Mouse (Mus musculus): ENCODE data around the gene Olfr544.
A peak's percentile ranks its signal among the peaks of the same experiment; 100 is the strongest.
"Not testable (repeated sequence)": the region's sequence is repeated elsewhere in the genome, so short reads cannot be mapped to it uniquely, and the experiment has no call there.

The Olfr544 gene

DNA sequence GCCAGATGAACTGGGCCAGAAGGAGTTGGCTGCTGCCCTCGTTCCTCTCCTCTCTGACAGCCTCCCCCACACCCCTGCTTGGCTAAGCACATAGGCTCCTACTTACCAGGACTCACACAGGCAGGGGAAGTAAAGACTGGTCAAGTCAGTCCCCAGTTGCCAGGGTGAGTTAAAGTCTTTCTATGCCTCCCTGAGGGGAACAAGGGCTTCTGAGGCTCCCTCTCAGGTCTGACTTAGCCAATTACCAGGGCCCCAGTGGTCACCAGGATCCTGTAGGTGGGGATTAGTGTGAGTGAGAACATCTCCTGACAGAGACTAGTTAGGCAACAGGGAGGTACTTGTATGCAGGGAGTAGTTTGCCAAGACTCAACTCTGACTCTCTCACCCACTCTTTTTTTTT lies at the start of gene Olfr544:
Olfr544 (minus strand) TSS at position 153 of the 400 bp plus-strand sequence.
- DNase-seq: no peak

DNA sequence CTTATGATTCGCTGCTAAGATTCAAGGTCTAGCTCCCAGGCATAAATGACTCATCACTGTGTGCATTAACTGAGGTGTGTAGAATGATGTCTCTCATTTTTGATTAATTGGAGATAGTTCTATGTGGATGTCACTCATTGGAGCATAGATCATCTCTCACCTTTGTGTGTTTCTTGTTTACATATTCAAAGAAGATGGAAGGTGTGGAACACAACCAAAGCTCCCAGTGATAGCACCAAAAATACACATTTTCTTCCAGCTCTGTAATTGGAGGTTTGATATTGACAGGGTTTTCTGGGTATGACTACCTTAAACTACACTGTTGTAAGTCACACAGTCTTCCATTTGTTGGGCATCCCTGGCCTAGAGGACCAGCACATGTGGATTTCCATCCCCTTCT lies 46.3 kb upstream of the Olfr544 start, which contains the start of gene Olfr547:
Olfr547 (plus strand) TSS at position 301 of the 400 bp plus-strand sequence.
- no peak for DNase-seq

- DNase-seq: no peak
These were observed 40.9 kb upstream of the Olfr544 start for GRCm38 (mm10) chr7:102529052-102529451.

- DNase-seq: no peak
These were observed 28.9 kb upstream of the Olfr544 start for GRCm38 (mm10) chr7:102517051-102517335.

GRCm38 (mm10) chr7:102516261-102517050 lies 28.3 kb upstream of the Olfr544 start:
- DNase-seq: no peak

DNA sequence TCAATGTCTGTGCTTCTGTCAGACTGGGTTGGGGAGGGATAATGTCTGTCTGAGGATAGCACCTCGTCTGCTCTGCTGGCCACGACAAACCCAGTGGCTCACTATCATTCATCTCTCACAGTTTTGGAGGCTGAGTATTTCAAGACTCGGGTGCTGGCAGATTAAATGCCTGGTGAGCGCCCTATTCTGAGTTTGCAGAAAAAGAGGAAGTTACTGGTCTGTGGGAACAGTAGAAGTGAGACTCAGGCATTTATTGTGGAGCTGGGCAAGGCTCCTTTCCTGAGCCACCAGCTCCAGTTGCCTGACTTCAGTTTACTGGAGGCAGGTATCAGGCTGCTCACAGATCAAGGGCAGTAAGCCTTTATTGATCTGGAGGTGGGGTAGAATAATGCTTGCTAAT lies 26.0 kb upstream of the Olfr544 start:
- DNase-seq: no peak

- DNase-seq: peak; percentile 93
These were observed 24.8 kb upstream of the Olfr544 start for GRCm38 (mm10) chr7:102512814-102513435.

GRCm38 (mm10) chr7:102511927-102512326 lies 23.8 kb upstream of the Olfr544 start:
- no peak for DNase-seq

GRCm38 (mm10) chr7:102509726-102510125 lies 21.6 kb upstream of the Olfr544 start:
- DNase-seq: no peak

GRCm38 (mm10) chr7:102508666-102509065 lies 20.6 kb upstream of the Olfr544 start:
- DNase-seq: no peak

DNA sequence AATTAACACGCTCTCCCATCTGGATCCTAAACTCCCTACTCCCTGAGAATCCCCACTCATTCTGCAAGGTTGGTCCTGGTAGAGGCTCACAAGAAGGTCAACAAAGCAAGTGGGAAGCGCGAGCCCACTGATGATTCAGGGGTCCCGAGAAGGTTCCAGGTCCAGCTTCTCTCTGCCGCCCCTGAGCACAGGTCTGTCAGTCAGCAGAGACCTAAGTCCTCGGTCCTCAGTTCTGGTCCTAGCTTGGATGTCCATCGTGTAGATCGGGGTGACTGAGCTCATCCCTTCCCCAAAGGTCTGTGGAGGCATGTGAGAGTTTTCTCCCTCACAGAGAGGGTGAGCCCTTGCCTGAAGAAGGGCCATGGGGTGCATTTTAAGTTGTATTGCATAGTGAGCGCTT lies 20.0 kb upstream of the Olfr544 start:
- no peak for DNase-seq

DNA sequence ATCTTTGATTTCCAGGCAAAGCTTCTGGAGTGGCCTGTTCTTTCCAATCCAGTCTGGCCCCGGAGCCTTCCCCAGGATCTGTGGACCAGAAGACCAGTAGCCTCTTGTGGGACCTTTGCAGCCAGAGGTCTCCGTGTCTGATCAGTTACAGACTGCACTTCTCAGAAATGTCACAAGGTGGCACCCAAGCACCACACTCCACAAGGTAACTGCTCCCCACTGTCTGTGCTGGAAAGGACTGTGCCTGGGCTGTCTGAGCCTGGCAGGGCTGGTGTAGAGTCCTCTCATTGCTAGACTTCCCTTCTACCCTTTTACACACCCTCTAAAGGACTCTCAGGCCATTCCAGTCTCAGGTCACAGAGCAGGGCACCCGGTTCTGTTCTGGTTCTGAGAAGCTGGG lies 18.7 kb upstream of the Olfr544 start:
- DNase-seq: peak; percentile 73

DNA sequence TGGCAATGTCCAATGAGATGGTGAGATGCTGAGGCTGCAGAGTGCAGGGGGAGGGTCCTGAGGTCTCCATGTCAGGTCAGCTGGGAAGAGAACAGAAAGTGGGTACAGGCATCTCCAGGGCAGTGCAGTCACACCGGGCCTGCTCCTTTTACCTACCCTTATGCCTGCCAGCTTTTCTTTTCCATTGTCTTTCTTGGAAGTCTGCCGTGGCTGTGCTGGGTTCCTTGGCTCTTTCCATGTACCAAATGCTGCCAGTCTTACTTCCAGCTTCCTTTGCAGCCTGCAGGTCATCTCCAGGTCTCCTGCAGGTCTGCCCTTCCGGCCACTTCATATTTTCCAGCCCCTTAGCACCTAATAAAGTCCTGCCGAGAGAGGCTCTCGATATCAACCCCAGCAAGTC lies 13.9 kb upstream of the Olfr544 start:
- DNase-seq: no peak

- DNase-seq: no peak
These were observed 11.4 kb upstream of the Olfr544 start, which contains the start of gene Olfr545 for GRCm38 (mm10) chr7:102499473-102499872. TSS of gene Olfr545 (minus strand) at chr7:102499573.

DNA sequence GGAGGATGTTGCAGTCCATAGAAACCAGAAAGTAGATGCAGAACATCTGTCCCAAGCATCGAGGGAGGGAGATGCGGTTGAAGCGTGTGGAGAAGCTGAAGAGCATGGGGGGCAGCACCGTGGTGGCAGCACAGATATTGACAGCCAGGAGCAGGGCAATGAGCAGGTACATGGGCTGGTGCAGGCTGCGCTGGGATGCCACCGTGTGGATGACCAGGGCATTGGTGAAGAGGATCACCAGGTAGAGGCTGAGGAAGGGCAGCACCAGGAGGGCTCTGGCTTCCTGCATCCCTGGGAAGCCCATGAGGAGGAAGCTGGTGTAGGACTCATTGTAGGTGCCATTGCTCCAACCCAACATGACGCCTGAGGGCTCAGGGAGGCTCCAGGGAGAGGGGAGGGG lies 6.3 kb upstream of the Olfr544 start:
- not testable (repeated sequence) for DNase-seq

- no peak for DNase-seq
These were observed 2.0 kb downstream of the Olfr544 start for GRCm38 (mm10) chr7:102486105-102486504.

DNA sequence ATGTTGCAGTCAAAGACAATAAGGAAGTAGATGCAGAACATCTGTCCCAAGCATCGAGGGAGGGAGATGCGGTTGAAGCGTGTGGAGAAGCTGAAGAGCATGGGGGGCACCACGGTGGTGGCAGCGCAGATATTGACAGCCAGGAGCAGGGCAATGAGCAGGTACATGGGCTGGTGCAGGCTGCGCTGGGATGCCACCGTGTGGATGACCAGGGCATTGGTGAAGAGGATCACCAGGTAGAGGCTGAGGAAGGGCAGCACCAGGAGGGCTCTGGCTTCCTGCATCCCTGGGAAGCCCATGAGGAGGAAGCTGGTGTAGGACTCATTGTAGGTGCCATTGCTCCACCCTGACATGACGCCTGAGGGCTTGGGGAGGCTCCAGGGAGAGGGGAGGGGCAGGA lies 3.3 kb downstream of the Olfr544 start:
- DNase-seq: not testable (repeated sequence)

DNA sequence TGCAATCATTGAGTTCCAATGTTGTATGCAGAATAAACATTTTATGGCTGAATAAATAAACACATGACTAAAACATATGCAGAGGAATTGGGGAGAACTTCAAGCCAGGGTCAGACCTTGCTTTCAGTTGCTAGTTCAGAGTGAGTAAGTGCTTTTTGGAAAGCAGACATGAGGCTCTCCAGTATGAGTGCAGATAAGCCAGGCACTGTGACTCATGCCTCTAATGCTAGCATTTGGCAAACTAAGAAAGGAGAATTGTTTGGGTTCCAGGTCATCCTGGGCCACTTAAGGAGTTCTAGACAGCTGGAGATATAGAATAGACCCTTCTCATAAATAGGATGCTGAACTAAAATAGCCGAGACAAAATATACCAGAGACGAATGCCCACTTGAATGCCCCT lies 4.4 kb downstream of the Olfr544 start:
- no peak for DNase-seq

DNA sequence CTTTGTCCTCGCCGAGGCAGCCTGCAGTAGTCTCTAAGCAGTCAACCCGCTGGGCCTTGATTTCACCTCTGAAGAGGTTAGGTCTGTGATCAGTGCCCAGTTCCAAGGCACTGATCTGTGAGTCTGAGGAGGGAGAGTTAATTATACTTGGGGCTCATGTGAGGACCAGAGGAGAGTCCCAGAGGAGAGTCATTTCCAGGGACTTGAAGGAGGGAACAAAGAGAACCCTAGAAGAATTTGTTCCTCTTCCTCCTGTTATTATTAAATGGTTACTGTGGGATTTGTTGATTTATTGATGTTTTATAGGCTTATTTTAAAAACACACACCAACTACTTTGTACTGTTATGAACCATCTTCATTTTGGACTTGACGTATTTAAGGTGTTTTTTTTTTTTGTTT lies 6.5 kb downstream of the Olfr544 start, which contains the start of gene Olfr543:
Olfr543 (minus strand) TSS at position 101 of the 400 bp plus-strand sequence.
- DNase-seq: no peak

- DNase-seq: no peak
These were observed 7.3 kb downstream of the Olfr544 start for GRCm38 (mm10) chr7:102480821-102481220.

- DNase-seq: peak; percentile 4
These were observed 8.6 kb downstream of the Olfr544 start for GRCm38 (mm10) chr7:102479368-102480078.

DNA sequence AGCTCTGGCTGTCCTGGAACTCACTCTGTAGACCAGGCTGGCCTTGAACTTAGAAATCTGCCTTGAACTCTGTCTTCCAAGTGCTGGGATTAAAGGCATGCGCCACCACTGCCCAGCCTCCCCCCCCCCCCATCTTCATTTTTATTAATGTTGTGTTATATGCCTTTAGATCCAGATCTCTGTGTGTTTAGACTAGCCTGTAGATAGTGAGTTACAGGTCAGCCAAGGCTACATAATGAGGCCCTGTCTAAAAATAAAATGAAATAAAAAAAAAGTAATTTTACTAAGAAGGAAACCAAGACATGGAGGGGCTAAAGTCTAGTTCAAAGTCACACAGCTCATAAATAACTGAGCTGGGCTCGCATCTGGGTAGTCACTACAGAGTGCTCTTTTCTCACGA lies 9.2 kb downstream of the Olfr544 start:
- no peak for DNase-seq

- DNase-seq: no peak
These were observed 9.7 kb downstream of the Olfr544 start for GRCm38 (mm10) chr7:102478425-102478824.

DNA sequence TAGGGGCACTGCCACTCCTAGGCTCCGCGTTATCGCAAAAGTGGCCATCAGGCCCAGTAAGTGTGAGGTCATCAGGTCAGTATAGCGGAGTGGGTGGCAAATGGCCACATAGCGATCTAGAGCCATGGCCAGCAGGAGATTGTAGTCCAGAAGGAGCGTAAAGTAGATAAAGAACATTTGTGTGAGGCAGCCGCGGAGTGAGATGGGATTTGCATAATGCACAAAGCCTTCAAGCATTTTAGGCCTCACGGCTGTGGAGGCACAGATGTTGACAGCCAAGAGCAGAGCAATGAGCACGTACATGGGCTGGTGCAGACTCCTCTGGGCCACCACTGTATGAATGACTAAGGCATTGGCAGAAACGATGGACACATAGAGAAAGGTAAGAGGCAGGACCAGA lies 10.7 kb downstream of the Olfr544 start:
- DNase-seq: peak; percentile 4
